Mouse (Mus musculus) kidney, postnatal 0 days (tissue): ENCODE measurements around the gene Slc26a11. TPM values are rescaled to one million over a fixed set of nuclear protein-coding genes. Genes with fewer than 3 reads are reported as not detected.
A peak's percentile ranks its signal among the peaks of the same experiment; 100 is the strongest.

ENCODE experiments used
- ATAC-seq: fragments of 200-750 bp; cut with Nextera tagmentation; replicated peaks from 2 replicates; pipeline ENCODE4 v1.8.0; 2017; ENCODE audit warnings: low read depth, moderate number of reproducible peaks, moderate TSS enrichment, moderate library complexity; ENCODE audit not compliant: low FRiP score
- DNase-seq: peaks from one replicate; pipeline ENCODE4 v3.0.0-alpha.2; 2016; ENCODE audit warnings: low spot score
- H3K27ac ChIP-seq: fragments of 300-500 bp; sonication (generic); 2 replicates; pipeline ENCODE4 v1.5.1; 2014; ENCODE audit warnings: mild to moderate bottlenecking
- H3K27me3 ChIP-seq: fragments of 300-500 bp; sonication (generic); 2 replicates; pipeline ENCODE4 v1.6.1; 2014; ENCODE audit warnings: low read length, mixed read lengths; ENCODE audit not compliant: insufficient read depth
- H3K36me3 ChIP-seq: fragments of 300-500 bp; sonication (generic); 2 replicates; pipeline ENCODE4 v1.6.1; 2014; ENCODE audit warnings: low read length, mixed read lengths; ENCODE audit not compliant: insufficient read depth
- H3K4me1 ChIP-seq: fragments of 300-500 bp; sonication (generic); replicated peaks from 2 replicates; pipeline ENCODE4 v1.6.1; 2014; ENCODE audit warnings: antibody characterized with exemption, low read length, mixed read lengths; ENCODE audit not compliant: insufficient read depth
- H3K4me2 ChIP-seq: fragments of 300-500 bp; sonication (generic); 2 replicates; pipeline ENCODE4 v1.6.1; 2014; ENCODE audit warnings: mild to moderate bottlenecking, low read length, moderate library complexity, mixed read lengths
- H3K4me3 ChIP-seq: fragments of 300-500 bp; sonication (generic); replicated peaks from 2 replicates; pipeline ENCODE4 v1.5.1; 2014; ENCODE audit warnings: low read depth, low read length
- H3K9ac ChIP-seq: fragments of 300-500 bp; sonication (generic); 2 replicates; pipeline ENCODE4 v1.6.1; 2014; ENCODE audit warnings: low read depth, low read length
- H3K9me3 ChIP-seq: fragments of 300-500 bp; sonication (generic); replicated peaks from 2 replicates; pipeline ENCODE4 v1.6.1; 2016; ENCODE audit warnings: low read length, inconsistent platforms, mixed read lengths
- CTCF ChIP-seq: IDR thresholded peaks from 2 replicates; pipeline ENCODE4 v1.5.1; 2016; ENCODE audit warnings: antibody characterized with exemption, low read depth, mild to moderate bottlenecking, moderate library complexity
- WGBS: fragments of 180-500 bp; shearing (Covaris S2); extraction: QIAGEN DNeasy Blood & Tissue Kit; methylation state at CpG from one replicate; pipeline ENCODE4 v1.1.7; 2014; 5-methylcytosine and 5-hydroxymethylcytosine counted together
- polyA plus RNA-seq: library from polyadenylated mRNA; unstranded; fragments of >200 nt; fragmentation: Nextera tagmentation; extraction: Ambion mirVana; gene quantifications from 2 replicates; pipeline ENCODE4 v1.2.1, GENCODE M21; 2015

The Slc26a11 gene
- polyA plus RNA-seq: 8.0 and 8.3 TPM in 2 replicates

- DNase-seq (peak; percentile 93), ATAC-seq (peak; percentile 92)
- no peaks in the 10 kb centered on the region for H3K36me3 ChIP-seq
- peak within 1 kb of the TSS; percentile 79 for H3K27ac ChIP-seq
- peak within 1 kb of the TSS; percentile 72 for H3K4me3 ChIP-seq
- H3K4me1 ChIP-seq: peaks cover 10% of the 10 kb centered on the region; the same call in 1 of the 2 replicates
- TF ChIP-seq CTCF: no peak
- WGBS: under 1% methylated on average over 37 of the region's 40 CpGs
- H3K9ac ChIP-seq: peak within 1 kb of the TSS; percentile 78
- H3K27me3 ChIP-seq: no peaks in the 10 kb centered on the region
- no peaks in the 10 kb centered on the region for H3K9me3 ChIP-seq
- peak within 1 kb of the TSS; percentile 97 for H3K4me2 ChIP-seq
Observed at GRCm38 (mm10) chr11:119355443-119356385, at the start of gene Slc26a11, which contains the start of gene Sgsh. Gene Slc26a11 (plus strand): TSS chr11:119355557. Gene Sgsh (minus strand): TSS chr11:119355536.

GRCm38 (mm10) chr11:119306762-119307657 is 48.3 kb upstream of the Slc26a11 start:
- peak; percentile 13; the same call in 1 of the 2 replicates for TF ChIP-seq CTCF
- no peaks in the 10 kb centered on the region for H3K36me3 ChIP-seq
- DNase-seq: no peak
- ATAC-seq: no peak
- H3K27ac ChIP-seq: no peak overlapping the region
- H3K4me2 ChIP-seq: no peak overlapping the region
- H3K9me3 ChIP-seq: no peaks in the 10 kb centered on the region
- no peaks in the 10 kb centered on the region for H3K27me3 ChIP-seq
- no peak overlapping the region for H3K4me3 ChIP-seq
- no peak overlapping the region for H3K9ac ChIP-seq
- no peaks in the 10 kb centered on the region for H3K4me1 ChIP-seq
- WGBS: 58% methylated on average over 13 of the region's 13 CpGs

- WGBS: 46% methylated on average over 1 of the region's 1 CpGs
- Histone ChIP-seq H3K9ac (no peak within 1 kb of the TSS), H3K27ac (no peak within 1 kb of the TSS), H3K4me2 (no peak within 1 kb of the TSS), H3K9me3 (no peaks in the 10 kb centered on the region), H3K4me1 (no peaks in the 10 kb centered on the region), H3K27me3 (no peaks in the 10 kb centered on the region), H3K36me3 (no peaks in the 10 kb centered on the region), H3K4me3 (no peak within 1 kb of the TSS)
- no peak for DNase-seq
- ATAC-seq: no peak
- no peak for TF ChIP-seq CTCF
Observed at GRCm38 (mm10) chr11:119307658-119307867, 47.8 kb upstream of the Slc26a11 start, which contains the start of gene Card14. Gene Card14 (plus strand): TSS chr11:119307768.

- TF ChIP-seq CTCF: no peak
- WGBS: 18% methylated on average over 11 of the region's 11 CpGs
- no peak for ATAC-seq
Observed at GRCm38 (mm10) chr11:119307916-119308315, 47.4 kb upstream of the Slc26a11 start.

DNA sequence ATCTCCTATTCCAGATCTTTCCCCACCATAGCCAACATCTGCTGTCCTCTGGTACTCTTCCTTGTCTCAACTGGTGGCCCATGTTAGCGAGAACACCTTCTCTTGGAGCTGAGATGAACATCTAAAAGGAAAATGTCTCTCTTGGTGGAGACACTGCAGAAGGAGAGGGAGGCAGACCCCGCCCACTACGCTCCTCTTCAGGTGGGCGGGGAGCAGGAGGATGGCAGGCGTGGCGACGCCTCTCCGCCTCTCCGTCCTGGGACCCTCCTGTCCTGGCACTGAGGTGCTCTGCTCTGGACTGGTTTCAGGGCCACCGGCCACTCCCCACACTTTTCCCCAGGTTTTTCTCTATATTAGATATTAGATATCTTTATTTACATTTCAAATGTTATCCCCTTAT is 44.7 kb upstream of the Slc26a11 start:
- H3K27me3 ChIP-seq: no peaks in the 10 kb centered on the region
- ATAC-seq: no peak

More at GRCm38 (mm10) chr11:119307916-119308315, 47.4 kb upstream of the Slc26a11 start:
- no peak for DNase-seq
- H3K4me1 ChIP-seq: no peaks in the 10 kb centered on the region
- H3K4me2 ChIP-seq: no peak overlapping the region
- H3K36me3 ChIP-seq: no peaks in the 10 kb centered on the region
- no peak overlapping the region for H3K27ac ChIP-seq
- no peak overlapping the region for H3K4me3 ChIP-seq
- no peaks in the 10 kb centered on the region for H3K27me3 ChIP-seq
- no peaks in the 10 kb centered on the region for H3K9me3 ChIP-seq
- H3K9ac ChIP-seq: no peak overlapping the region

More for the DNA sequence above, 44.7 kb upstream of the Slc26a11 start:
- Histone ChIP-seq H3K4me2 (no peak overlapping the region), H3K36me3 (no peaks in the 10 kb centered on the region), H3K4me3 (no peak overlapping the region), H3K4me1 (no peaks in the 10 kb centered on the region), H3K9me3 (no peaks in the 10 kb centered on the region), H3K27ac (no peak overlapping the region), H3K9ac (no peak overlapping the region)
- WGBS: 10% methylated on average over 10 of the region's 10 CpGs
- TF ChIP-seq CTCF: no peak
- DNase-seq: no peak
